Mouse (Mus musculus): ENCODE measurements around the gene Iqschfp. TPM values are rescaled to one million over a fixed set of nuclear protein-coding genes. Genes with fewer than 3 reads are reported as not detected.

Iqschfp gene
- polyA plus RNA-seq, 1 experiment from 2014 or later, result not detected

GRCm38 (mm10) chr3:68506769-68507318 is 614.8 kb downstream of the Iqschfp start:
- 39% methylated on average over 7 of the region's 7 CpGs for WGBS
- no peaks in the 10 kb centered on the region for H3K36me3 ChIP-seq (ENCODE audit: control insufficient read depth, insufficient read depth, low read length)

GRCm38 (mm10) chr3:68508629-68509028 is 616.6 kb downstream of the Iqschfp start:
- peaks cover 35% of the 10 kb centered on the region for H3K4me1 ChIP-seq (replicated peaks; ENCODE audit: control insufficient read depth, insufficient read depth, low read length)
- peak; percentile 59 for ATAC-seq (replicated peaks; ENCODE audit: low FRiP score)
- WGBS, result 22% methylated on average over 6 of the region's 6 CpGs
- H3K27me3 ChIP-seq (replicated peaks; ENCODE audit: control insufficient read depth, insufficient read depth, low read length), result no peaks in the 10 kb centered on the region
- H3K9me3 ChIP-seq (ENCODE audit: control insufficient read depth, low read length), result no peaks in the 10 kb centered on the region
- H3K36me3 ChIP-seq (ENCODE audit: control insufficient read depth, insufficient read depth, low read length), result no peaks in the 10 kb centered on the region
- H3K4me2 ChIP-seq, result 0 out of 2 replicates have a peak overlapping the region, but pooled peaks have one; percentile 20
- H3K27ac ChIP-seq (ENCODE audit: low read depth, low read length), result peak overlapping the region; percentile 21
- DNase-seq (ENCODE audit: low spot score), result no peak
- peak overlapping the region; percentile 41; the same call in 1 of the 2 replicates for H3K9ac ChIP-seq (ENCODE audit: low read depth, low read length)
- H3K4me3 ChIP-seq (ENCODE audit: low read depth, low read length), result no peak overlapping the region

More at GRCm38 (mm10) chr3:68506769-68507318, 614.8 kb downstream of the Iqschfp start:
- ATAC-seq (replicated peaks; ENCODE audit: low FRiP score) (no peak), DNase-seq (ENCODE audit: low spot score) (no peak)
- no peaks in the 10 kb centered on the region for H3K27me3 ChIP-seq (replicated peaks; ENCODE audit: control insufficient read depth, insufficient read depth, low read length)
- no peak overlapping the region for H3K9ac ChIP-seq (ENCODE audit: low read depth, low read length)
- no peak overlapping the region for H3K4me2 ChIP-seq
- H3K4me1 ChIP-seq (replicated peaks; ENCODE audit: control insufficient read depth, insufficient read depth, low read length), result peaks cover 35% of the 10 kb centered on the region
- H3K27ac ChIP-seq (ENCODE audit: low read depth, low read length), result no peak overlapping the region
- no peaks in the 10 kb centered on the region for H3K9me3 ChIP-seq (ENCODE audit: control insufficient read depth, low read length)
- no peak overlapping the region for H3K4me3 ChIP-seq (ENCODE audit: low read depth, low read length)

GRCm38 (mm10) chr3:68510872-68511271 is 618.8 kb downstream of the Iqschfp start:
- no peak overlapping the region; the same call in 1 of the 2 replicates for H3K9ac ChIP-seq (ENCODE audit: low read depth, low read length)

GRCm38 (mm10) chr3:68511744-68512143 is 619.7 kb downstream of the Iqschfp start:
- Histone ChIP-seq H3K9ac (ENCODE audit: low read depth, low read length) (no peak overlapping the region), H3K4me3 (ENCODE audit: low read depth, low read length) (no peak overlapping the region), H3K9me3 (ENCODE audit: control insufficient read depth, low read length) (no peaks in the 10 kb centered on the region), H3K27ac (ENCODE audit: low read depth, low read length) (no peak overlapping the region), H3K36me3 (ENCODE audit: control insufficient read depth, insufficient read depth, low read length) (no peaks in the 10 kb centered on the region), H3K4me1 (replicated peaks; ENCODE audit: control insufficient read depth, insufficient read depth, low read length) (peaks cover 33% of the 10 kb centered on the region), H3K4me2 (no peak overlapping the region), H3K27me3 (replicated peaks; ENCODE audit: control insufficient read depth, insufficient read depth, low read length) (no peaks in the 10 kb centered on the region)
- ATAC-seq (replicated peaks; ENCODE audit: low FRiP score) (no peak), DNase-seq (ENCODE audit: low spot score) (no peak)
- WGBS, result 81% methylated on average over 4 of the region's 4 CpGs

More at GRCm38 (mm10) chr3:68510872-68511271, 618.8 kb downstream of the Iqschfp start:
- ATAC-seq (replicated peaks; ENCODE audit: low FRiP score) (peak; percentile 94), DNase-seq (ENCODE audit: low spot score) (no peak)
- Histone ChIP-seq H3K4me2 (peak overlapping the region; percentile 50), H3K4me3 (ENCODE audit: low read depth, low read length) (no peak overlapping the region), H3K36me3 (ENCODE audit: control insufficient read depth, insufficient read depth, low read length) (no peaks in the 10 kb centered on the region), H3K4me1 (replicated peaks; ENCODE audit: control insufficient read depth, insufficient read depth, low read length) (peaks cover 35% of the 10 kb centered on the region), H3K27me3 (replicated peaks; ENCODE audit: control insufficient read depth, insufficient read depth, low read length) (no peaks in the 10 kb centered on the region), H3K27ac (ENCODE audit: low read depth, low read length) (peak overlapping the region; percentile 78), H3K9me3 (ENCODE audit: control insufficient read depth, low read length) (no peaks in the 10 kb centered on the region)
- WGBS, result 42% methylated on average over 5 of the region's 5 CpGs

GRCm38 (mm10) chr3:68512327-68512726 is 620.3 kb downstream of the Iqschfp start:
- H3K27me3 ChIP-seq (replicated peaks; ENCODE audit: control insufficient read depth, insufficient read depth, low read length), result no peaks in the 10 kb centered on the region
- DNase-seq (ENCODE audit: low spot score), result no peak
- no peaks in the 10 kb centered on the region for H3K36me3 ChIP-seq (ENCODE audit: control insufficient read depth, insufficient read depth, low read length)
- H3K4me3 ChIP-seq (ENCODE audit: low read depth, low read length), result no peak overlapping the region
- H3K27ac ChIP-seq (ENCODE audit: low read depth, low read length), result no peak overlapping the region
- H3K9me3 ChIP-seq (ENCODE audit: control insufficient read depth, low read length), result no peaks in the 10 kb centered on the region
- no peak overlapping the region for H3K4me2 ChIP-seq
- peaks cover 27% of the 10 kb centered on the region for H3K4me1 ChIP-seq (replicated peaks; ENCODE audit: control insufficient read depth, insufficient read depth, low read length)
- no peak for ATAC-seq (replicated peaks; ENCODE audit: low FRiP score)
- WGBS, result 84% methylated on average over 11 of the region's 11 CpGs
- H3K9ac ChIP-seq (ENCODE audit: low read depth, low read length), result no peak overlapping the region

- 59% methylated on average over 7 of the region's 7 CpGs for WGBS
- DNase-seq (ENCODE audit: low spot score) (no peak), ATAC-seq (replicated peaks; ENCODE audit: low FRiP score) (no peak)
- Histone ChIP-seq H3K36me3 (ENCODE audit: control insufficient read depth, insufficient read depth, low read length) (no peaks in the 10 kb centered on the region), H3K4me1 (replicated peaks; ENCODE audit: control insufficient read depth, insufficient read depth, low read length) (peaks cover 20% of the 10 kb centered on the region), H3K9ac (ENCODE audit: low read depth, low read length) (no peak overlapping the region), H3K27ac (ENCODE audit: low read depth, low read length) (no peak overlapping the region), H3K4me2 (no peak overlapping the region), H3K9me3 (ENCODE audit: control insufficient read depth, low read length) (no peaks in the 10 kb centered on the region), H3K4me3 (ENCODE audit: low read depth, low read length) (no peak overlapping the region), H3K27me3 (replicated peaks; ENCODE audit: control insufficient read depth, insufficient read depth, low read length) (no peaks in the 10 kb centered on the region)
Measured at GRCm38 (mm10) chr3:68513340-68514119, 621.5 kb downstream of the Iqschfp start.

GRCm38 (mm10) chr3:68514120-68514497 is 622.1 kb downstream of the Iqschfp start:
- H3K27ac ChIP-seq (ENCODE audit: low read depth, low read length), result no peak overlapping the region
- 84% methylated on average over 3 of the region's 3 CpGs for WGBS
- no peaks in the 10 kb centered on the region for H3K36me3 ChIP-seq (ENCODE audit: control insufficient read depth, insufficient read depth, low read length)
- H3K9ac ChIP-seq (ENCODE audit: low read depth, low read length), result no peak overlapping the region
- H3K4me2 ChIP-seq, result no peak overlapping the region
- no peaks in the 10 kb centered on the region for H3K27me3 ChIP-seq (replicated peaks; ENCODE audit: control insufficient read depth, insufficient read depth, low read length)
- no peak overlapping the region for H3K4me3 ChIP-seq (ENCODE audit: low read depth, low read length)
- no peak for DNase-seq (ENCODE audit: low spot score)
- H3K9me3 ChIP-seq (ENCODE audit: control insufficient read depth, low read length), result no peaks in the 10 kb centered on the region
- ATAC-seq (replicated peaks; ENCODE audit: low FRiP score), result no peak
- H3K4me1 ChIP-seq (replicated peaks; ENCODE audit: control insufficient read depth, insufficient read depth, low read length), result peaks cover 14% of the 10 kb centered on the region

- Histone ChIP-seq H3K4me2 (no peak overlapping the region), H3K9me3 (ENCODE audit: control insufficient read depth, low read length) (no peaks in the 10 kb centered on the region), H3K36me3 (ENCODE audit: control insufficient read depth, insufficient read depth, low read length) (no peaks in the 10 kb centered on the region), H3K27me3 (replicated peaks; ENCODE audit: control insufficient read depth, insufficient read depth, low read length) (no peaks in the 10 kb centered on the region), H3K4me1 (replicated peaks; ENCODE audit: control insufficient read depth, insufficient read depth, low read length) (peaks cover 10% of the 10 kb centered on the region), H3K9ac (ENCODE audit: low read depth, low read length) (no peak overlapping the region), H3K27ac (ENCODE audit: low read depth, low read length) (no peak overlapping the region), H3K4me3 (ENCODE audit: low read depth, low read length) (no peak overlapping the region)
- ATAC-seq (replicated peaks; ENCODE audit: low FRiP score) (no peak), DNase-seq (ENCODE audit: low spot score) (no peak)
- WGBS, result 85% methylated on average over 3 of the region's 3 CpGs
Measured at GRCm38 (mm10) chr3:68514717-68515116, 622.7 kb downstream of the Iqschfp start.
